Mouse (Mus musculus) midbrain, embryonic 12.5 days (tissue): ENCODE measurements at regions not wholly inside any gene's neighbourhood (a gene's known extent, or its start where the extent isn't known, plus 50 kb on each side); places are given as distances from the start of the nearest gene placed in this dataset.
A peak's percentile ranks its signal among the peaks of the same experiment; 100 is the strongest.
"Not testable (repeated sequence)": the region's sequence is repeated elsewhere in the genome, so short reads cannot be mapped to it uniquely, and the experiment has no call there.

Experiments used
- ATAC-seq: fragments of 200-750 bp; cut with Nextera tagmentation; 2 replicates; pipeline ENCODE4 v1.8.0; 2017; ENCODE audit warnings: low read depth, moderate TSS enrichment, moderate library complexity; ENCODE audit not compliant: low FRiP score
- H3K27ac ChIP-seq: fragments of 300-500 bp; sonication (generic); replicated peaks from 2 replicates; pipeline ENCODE4 v1.5.1; 2016; ENCODE audit warnings: mild to moderate bottlenecking
- H3K27me3 ChIP-seq: fragments of 300-500 bp; sonication (generic); 2 replicates; pipeline ENCODE4 v1.6.1; 2016; ENCODE audit warnings: mild to moderate bottlenecking
- H3K36me3 ChIP-seq: fragments of 300-500 bp; sonication (generic); 2 replicates; pipeline ENCODE4 v1.6.1; 2016
- H3K4me1 ChIP-seq: fragments of 300-500 bp; sonication (generic); 2 replicates; pipeline ENCODE4 v1.6.1; 2016
- H3K4me2 ChIP-seq: fragments of 300-500 bp; sonication (generic); replicated peaks from 2 replicates; pipeline ENCODE4 v1.6.1; 2016; ENCODE audit warnings: mild to moderate bottlenecking, moderate library complexity
- H3K4me3 ChIP-seq: fragments of 300-500 bp; sonication (generic); 2 replicates; pipeline ENCODE4 v1.5.1; 2016; ENCODE audit warnings: mild to moderate bottlenecking
- H3K9ac ChIP-seq: fragments of 300-500 bp; sonication (generic); replicated peaks from 2 replicates; pipeline ENCODE4 v1.6.1; 2016; ENCODE audit warnings: mild to moderate bottlenecking, moderate library complexity
- H3K9me3 ChIP-seq: fragments of 300-500 bp; sonication (generic); 2 replicates; pipeline ENCODE4 v1.6.1; 2016; ENCODE audit warnings: mild to moderate bottlenecking
- WGBS: fragments of 180-500 bp; shearing (Covaris S2); methylation state at CpG from one replicate; pipeline ENCODE4 v1.1.7; 2016; 5-methylcytosine and 5-hydroxymethylcytosine counted together

DNA sequence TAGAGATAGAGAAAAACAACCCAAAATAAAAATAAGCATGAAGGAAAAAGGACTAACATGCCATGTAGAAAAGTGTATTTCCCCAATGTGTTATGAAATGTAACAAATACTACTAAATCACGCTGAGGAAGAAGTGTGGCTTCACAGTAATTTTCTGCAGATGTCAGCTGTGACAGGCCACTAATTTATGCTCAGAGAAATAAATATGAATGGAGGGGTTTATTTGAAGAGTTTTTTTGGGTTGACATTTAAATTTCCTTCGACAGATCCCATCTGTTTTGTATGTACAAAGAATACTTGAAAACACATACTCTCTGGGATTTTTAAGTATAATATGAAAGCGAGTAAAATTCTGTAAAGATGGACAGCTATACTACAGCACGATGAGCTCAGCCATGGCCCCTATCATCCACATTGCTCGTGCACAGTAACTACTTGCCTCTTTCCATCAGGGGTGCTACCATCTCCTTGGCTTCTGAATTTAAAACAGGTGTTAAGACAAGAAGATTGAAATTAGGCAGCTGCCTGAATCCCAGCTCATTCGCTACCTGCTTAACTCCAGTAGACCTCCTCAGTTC, 605.1 kb downstream of the Gm4340 start:
- no peaks in the 10 kb centered on the region for H3K4me1 ChIP-seq
- no peaks in the 10 kb centered on the region for H3K9me3 ChIP-seq
- no peak overlapping the region for H3K4me2 ChIP-seq
- H3K27ac ChIP-seq: no peak overlapping the region
- no peak overlapping the region for H3K4me3 ChIP-seq
- H3K9ac ChIP-seq: no peak overlapping the region
- H3K36me3 ChIP-seq: no peaks in the 10 kb centered on the region
- no peaks in the 10 kb centered on the region for H3K27me3 ChIP-seq
- ATAC-seq: no peak
- 79% methylated on average over 6 of the region's 6 CpGs for WGBS

DNA sequence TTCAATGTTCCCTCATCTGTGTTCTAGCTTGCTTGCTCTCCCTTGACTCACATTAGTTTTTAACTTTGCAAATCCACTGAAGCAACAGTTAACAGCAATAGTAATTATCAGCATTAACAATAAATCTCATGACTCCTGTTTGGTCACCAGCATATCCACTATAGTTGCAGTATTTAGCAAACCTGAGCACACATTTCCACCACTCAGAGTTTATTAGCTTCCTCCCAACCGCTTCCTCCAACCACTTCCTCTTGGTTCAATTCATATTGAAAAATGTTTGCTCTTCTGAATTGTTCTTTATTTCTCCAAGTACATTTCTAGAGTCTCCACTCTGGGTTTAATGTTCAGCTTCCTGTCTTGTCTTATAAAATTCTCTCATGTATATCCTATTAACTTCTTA, 611.0 kb downstream of the Gm4340 start:
- no peak overlapping the region for H3K27ac ChIP-seq
- no peak overlapping the region for H3K9ac ChIP-seq
- H3K27me3 ChIP-seq: no peaks in the 10 kb centered on the region
- no peaks in the 10 kb centered on the region for H3K36me3 ChIP-seq
- no peak overlapping the region for H3K4me3 ChIP-seq
- no peak for ATAC-seq
- 79% methylated on average over 1 of the region's 1 CpGs for WGBS
- H3K9me3 ChIP-seq: no peaks in the 10 kb centered on the region
- H3K4me1 ChIP-seq: no peaks in the 10 kb centered on the region
- no peak overlapping the region for H3K4me2 ChIP-seq

DNA sequence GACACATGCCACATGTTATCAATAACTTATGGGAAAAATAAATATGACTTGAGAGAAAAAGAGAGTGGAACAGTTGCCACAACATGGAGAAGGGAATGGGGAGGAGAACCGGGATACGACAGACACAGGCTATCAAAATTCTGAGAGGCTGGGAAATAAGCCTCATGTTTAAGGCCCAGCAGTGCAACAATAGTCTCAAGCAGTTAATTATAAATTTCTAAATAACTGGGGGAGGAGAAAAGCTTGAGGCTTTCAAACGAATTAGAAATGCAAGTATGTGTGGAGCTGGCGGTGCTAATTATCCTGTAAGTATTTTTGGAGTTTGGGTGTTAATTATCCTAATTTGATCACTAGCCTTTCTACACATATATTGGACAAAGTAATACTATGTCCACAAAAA, 624.4 kb downstream of the Gm4340 start:
- Histone ChIP-seq H3K4me1 (no peaks in the 10 kb centered on the region), H3K4me3 (no peak overlapping the region)

DNA sequence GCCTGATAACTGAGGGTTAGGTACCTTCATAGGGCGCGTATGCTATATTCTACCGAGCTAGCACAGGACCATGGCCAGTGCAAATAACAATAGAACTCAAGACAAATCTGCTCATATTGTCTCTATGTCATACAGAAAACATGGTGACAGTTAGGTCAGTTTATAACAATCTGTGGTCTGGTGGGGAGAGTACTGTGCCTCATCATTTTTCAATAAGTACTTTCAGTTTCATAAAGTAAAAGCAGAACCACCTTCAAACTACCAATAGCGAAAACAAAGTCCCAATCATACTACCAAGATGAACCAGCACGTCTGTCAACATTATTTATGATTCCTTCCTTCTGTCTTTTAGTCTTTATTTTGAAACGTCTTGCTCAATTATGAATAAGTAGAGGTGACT, 658.0 kb downstream of the Gm4340 start:
- Histone ChIP-seq H3K9ac (no peak overlapping the region), H3K27me3 (no peaks in the 10 kb centered on the region), H3K27ac (no peak overlapping the region), H3K4me1 (no peaks in the 10 kb centered on the region), H3K4me3 (no peak overlapping the region), H3K9me3 (no peaks in the 10 kb centered on the region), H3K4me2 (no peak overlapping the region), H3K36me3 (no peaks in the 10 kb centered on the region)
- 92% methylated on average over 6 of the region's 6 CpGs for WGBS
- no peak for ATAC-seq

More for the DNA sequence above, 624.4 kb downstream of the Gm4340 start:
- H3K4me2 ChIP-seq: no peak overlapping the region
- no peak overlapping the region for H3K9ac ChIP-seq
- no peak for ATAC-seq
- WGBS: 80% methylated on average over 4 of the region's 4 CpGs
- H3K36me3 ChIP-seq: no peaks in the 10 kb centered on the region
- H3K27ac ChIP-seq: no peak overlapping the region
- H3K9me3 ChIP-seq: no peaks in the 10 kb centered on the region
- H3K27me3 ChIP-seq: no peaks in the 10 kb centered on the region

DNA sequence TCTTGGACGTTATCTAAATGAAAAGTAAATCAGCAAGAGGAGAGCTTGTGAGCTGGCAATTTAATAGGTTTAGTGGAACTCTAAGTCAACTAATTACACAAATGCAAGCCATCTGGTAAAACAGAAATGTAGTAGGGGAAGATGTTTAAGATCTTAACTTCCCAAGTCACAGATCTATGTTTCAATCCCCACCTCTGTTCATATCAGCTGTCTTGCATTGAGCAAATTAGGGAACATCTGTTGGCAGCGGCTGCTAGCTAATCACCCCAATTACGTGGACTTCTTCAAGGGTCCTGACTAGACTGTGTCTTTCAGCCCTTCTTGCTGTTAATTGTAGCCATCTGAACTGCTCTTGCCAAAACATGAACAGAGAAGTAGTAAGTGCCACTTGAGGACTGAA, 659.3 kb downstream of the Gm4340 start:
- H3K36me3 ChIP-seq: no peaks in the 10 kb centered on the region
- no peak overlapping the region for H3K27ac ChIP-seq
- H3K4me3 ChIP-seq: no peak overlapping the region
- no peaks in the 10 kb centered on the region for H3K4me1 ChIP-seq
- ATAC-seq: no peak
- H3K9me3 ChIP-seq: no peaks in the 10 kb centered on the region
- no peak overlapping the region for H3K9ac ChIP-seq
- 75% methylated on average over 3 of the region's 3 CpGs for WGBS
- H3K27me3 ChIP-seq: no peaks in the 10 kb centered on the region
- no peak overlapping the region for H3K4me2 ChIP-seq

DNA sequence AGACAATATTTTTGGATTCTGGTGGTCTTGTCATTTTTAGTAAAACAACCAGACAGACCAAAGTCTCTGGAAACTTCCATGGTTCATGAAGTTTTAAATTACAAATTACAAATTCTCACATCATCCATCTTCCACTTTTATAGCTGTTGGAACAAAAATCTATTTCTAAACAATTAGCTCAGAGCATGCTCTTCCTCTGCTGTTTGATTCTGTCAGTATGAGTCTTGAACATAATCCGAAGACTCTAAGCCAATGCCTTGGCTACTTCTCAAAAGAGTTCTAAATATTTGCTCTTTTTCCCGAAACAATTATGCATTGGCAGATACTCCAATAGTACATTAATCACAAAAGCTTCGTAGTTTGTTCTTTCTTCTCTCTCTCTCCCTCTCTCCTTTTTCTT, 684.4 kb downstream of the Gm4340 start:
- Histone ChIP-seq H3K4me1 (no peaks in the 10 kb centered on the region), H3K27me3 (no peaks in the 10 kb centered on the region), H3K4me3 (no peak overlapping the region), H3K27ac (no peak overlapping the region), H3K9ac (no peak overlapping the region), H3K9me3 (no peaks in the 10 kb centered on the region), H3K4me2 (no peak overlapping the region), H3K36me3 (no peaks in the 10 kb centered on the region)
- WGBS: 83% methylated on average over 3 of the region's 3 CpGs
- no peak for ATAC-seq

DNA sequence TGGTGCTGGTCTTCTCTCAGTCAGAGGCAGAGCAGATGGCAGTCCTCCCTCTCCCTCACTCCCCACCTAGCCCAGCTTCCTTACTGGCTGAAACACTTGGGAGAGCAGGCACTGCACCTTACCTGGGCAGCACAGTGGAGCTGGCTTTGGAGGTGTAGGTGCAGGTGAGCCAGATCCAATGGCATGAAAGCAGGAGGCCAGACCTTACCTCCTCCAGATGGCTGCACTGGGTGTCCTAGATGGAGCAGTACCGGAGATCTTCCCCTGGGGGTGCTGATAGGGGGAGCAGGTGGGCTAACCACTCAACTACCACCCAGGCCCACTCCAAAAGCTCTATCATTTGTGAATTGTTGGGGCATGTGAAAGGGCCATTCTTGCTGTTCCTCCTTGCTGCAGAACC, 660.0 kb downstream of the Tmtc2 start:
- Histone ChIP-seq H3K9ac (no peak overlapping the region), H3K4me2 (no peak overlapping the region), H3K27ac (no peak overlapping the region), H3K36me3 (no peaks in the 10 kb centered on the region), H3K4me3 (no peak overlapping the region), H3K4me1 (no peaks in the 10 kb centered on the region), H3K9me3 (no peaks in the 10 kb centered on the region), H3K27me3 (no peaks in the 10 kb centered on the region)
- ATAC-seq: no peak
- WGBS: 90% methylated on average over 1 of the region's 1 CpGs

DNA sequence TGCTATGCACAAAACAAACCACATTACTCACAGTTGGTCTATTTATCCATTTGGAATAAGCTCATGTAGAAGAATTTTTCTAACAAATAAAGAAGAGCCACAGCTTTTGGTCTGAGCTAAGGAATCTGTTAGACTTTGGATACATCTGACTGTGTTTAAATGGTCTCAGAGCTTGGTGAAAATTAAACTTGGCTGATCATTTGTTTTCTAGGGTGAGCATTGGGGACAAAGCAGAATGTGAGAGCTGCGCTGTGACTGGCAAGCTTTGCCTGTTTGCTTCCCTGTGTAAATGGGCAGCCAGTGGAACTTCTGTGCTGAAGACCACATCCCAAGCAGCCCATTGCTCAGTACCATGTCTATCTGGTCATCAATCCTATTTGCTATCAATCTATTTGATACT, 658.7 kb downstream of the Tmtc2 start:
- ATAC-seq: no peak

DNA sequence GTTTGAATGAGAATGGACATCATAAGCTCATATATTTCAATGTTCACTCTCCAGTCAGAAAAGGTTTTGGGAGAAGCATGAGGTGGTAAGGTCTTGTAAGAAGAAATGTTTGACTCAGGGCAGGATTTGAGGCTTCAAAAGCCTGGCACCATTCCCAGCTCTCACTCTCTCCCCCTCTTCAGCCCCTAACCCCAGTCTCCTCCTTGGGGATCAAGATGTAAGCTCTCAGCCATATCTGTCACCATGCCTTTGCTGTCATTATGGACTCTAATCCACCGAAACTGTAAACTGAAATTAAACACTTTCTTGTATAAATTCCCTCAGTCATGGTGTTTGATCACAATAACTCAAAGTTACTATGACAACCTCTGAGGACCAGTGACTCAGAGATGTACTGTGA, 637.6 kb downstream of the Tmtc2 start:
- H3K9ac ChIP-seq: no peak overlapping the region
- no peak overlapping the region for H3K27ac ChIP-seq
- no peaks in the 10 kb centered on the region for H3K27me3 ChIP-seq
- 66% methylated on average over 1 of the region's 1 CpGs for WGBS
- H3K4me1 ChIP-seq: no peaks in the 10 kb centered on the region
- no peak overlapping the region for H3K4me3 ChIP-seq
- no peaks in the 10 kb centered on the region for H3K9me3 ChIP-seq
- no peak overlapping the region for H3K4me2 ChIP-seq
- no peaks in the 10 kb centered on the region for H3K36me3 ChIP-seq
- ATAC-seq: peak; percentile 52; the same call in 1 of the 2 replicates

More for the DNA sequence above, 658.7 kb downstream of the Tmtc2 start:
- H3K4me2 ChIP-seq: no peak overlapping the region
- no peaks in the 10 kb centered on the region for H3K27me3 ChIP-seq
- no peaks in the 10 kb centered on the region for H3K9me3 ChIP-seq
- H3K4me3 ChIP-seq: no peak overlapping the region
- H3K36me3 ChIP-seq: no peaks in the 10 kb centered on the region
- no peaks in the 10 kb centered on the region for H3K4me1 ChIP-seq
- H3K9ac ChIP-seq: no peak overlapping the region
- 84% methylated on average over 1 of the region's 1 CpGs for WGBS
- H3K27ac ChIP-seq: no peak overlapping the region

DNA sequence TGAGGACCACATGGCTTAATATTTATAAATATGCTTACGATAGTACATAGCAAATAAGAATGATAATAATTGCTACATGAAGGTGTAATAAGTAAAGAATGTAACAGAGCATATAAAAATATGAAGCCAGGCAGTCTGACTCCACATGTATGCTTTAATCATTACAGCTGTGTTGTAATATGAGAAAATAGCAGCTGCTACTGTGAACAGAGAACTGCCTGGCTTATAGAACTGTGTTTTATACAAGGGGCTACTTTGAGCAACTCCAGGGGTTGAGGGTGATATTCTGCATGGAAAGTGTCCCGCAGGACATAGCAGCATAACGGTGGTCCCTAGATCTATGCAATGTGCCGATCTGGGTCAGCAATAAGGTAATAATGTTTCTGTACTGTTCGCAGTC, 627.9 kb downstream of the Tmtc2 start:
- no peak overlapping the region for H3K4me2 ChIP-seq

DNA sequence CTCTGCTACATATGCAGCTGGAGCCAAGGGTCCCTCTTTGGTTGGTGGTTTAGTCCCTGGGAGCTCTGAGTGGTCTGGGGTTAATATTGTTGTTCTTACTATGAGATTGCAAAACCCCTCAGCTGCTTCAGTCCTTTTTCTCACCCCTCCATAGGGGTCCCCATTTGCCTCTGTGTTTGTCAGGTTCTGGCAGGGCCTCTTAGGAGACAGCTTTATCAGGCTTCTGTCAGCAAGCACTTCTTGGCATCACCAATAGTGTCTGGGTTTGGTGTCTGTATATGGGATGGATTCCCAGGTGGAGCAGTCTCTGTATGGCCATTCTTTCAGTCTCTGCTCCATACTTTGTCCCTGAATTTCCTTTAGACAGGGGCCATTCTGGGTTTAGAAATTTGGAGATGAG, 625.4 kb downstream of the Tmtc2 start:
- H3K9ac ChIP-seq, H3K27ac ChIP-seq, H3K27me3 ChIP-seq, H3K9me3 ChIP-seq, H3K4me1 ChIP-seq, ATAC-seq, H3K4me2 ChIP-seq, H3K36me3 ChIP-seq, H3K4me3 ChIP-seq: not testable (repeated sequence)

More for the DNA sequence above, 627.9 kb downstream of the Tmtc2 start:
- no peak overlapping the region for H3K27ac ChIP-seq
- no peaks in the 10 kb centered on the region for H3K27me3 ChIP-seq
- H3K9me3 ChIP-seq: no peaks in the 10 kb centered on the region
- no peak for ATAC-seq
- H3K36me3 ChIP-seq: no peaks in the 10 kb centered on the region
- WGBS: 85% methylated on average over 5 of the region's 5 CpGs
- H3K4me1 ChIP-seq: no peaks in the 10 kb centered on the region
- no peak overlapping the region for H3K9ac ChIP-seq
- no peak overlapping the region for H3K4me3 ChIP-seq

DNA sequence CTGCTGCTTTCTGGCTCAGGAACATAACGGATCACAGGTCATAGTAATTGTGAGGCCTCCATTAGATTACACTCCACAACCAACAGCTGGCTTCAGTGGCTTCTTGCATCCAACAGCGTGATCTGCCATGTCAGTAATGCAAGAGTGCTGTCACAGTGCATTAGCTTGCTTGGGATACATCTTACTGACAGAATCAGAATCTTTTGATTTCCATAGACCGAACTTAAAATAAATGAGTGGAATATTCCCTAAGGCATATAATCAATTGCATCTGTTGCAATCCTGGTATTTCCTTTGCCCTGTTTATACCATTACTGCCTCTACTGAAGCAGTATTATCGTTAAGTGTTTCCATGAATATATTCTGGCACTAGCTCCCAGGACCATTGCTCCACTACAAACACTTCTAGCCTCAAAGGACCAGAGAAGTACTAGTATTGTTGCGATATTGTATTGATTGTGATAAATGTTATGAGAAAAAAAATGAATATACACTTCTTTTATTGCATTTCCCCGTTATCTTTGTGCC, 605.8 kb downstream of the Tmtc2 start:
- Histone ChIP-seq H3K27me3 (no peaks in the 10 kb centered on the region), H3K9me3 (no peaks in the 10 kb centered on the region), H3K4me1 (no peaks in the 10 kb centered on the region), H3K4me2 (no peak overlapping the region), H3K9ac (no peak overlapping the region), H3K27ac (no peak overlapping the region), H3K4me3 (no peak overlapping the region), H3K36me3 (no peaks in the 10 kb centered on the region)
- WGBS: 85% methylated on average over 6 of the region's 6 CpGs
- no peak for ATAC-seq
